Mouse (Mus musculus) embryo, embryonic 11.5 days (tissue): ENCODE results near the gene Rasgrp4.
A peak's percentile ranks its signal among the peaks of the same experiment; 100 is the strongest.
"Not testable (repeated sequence)": the region's sequence is repeated elsewhere in the genome, so short reads cannot be mapped to it uniquely, and the experiment has no call there.

Experiments
- DNase-seq: peaks from one replicate; pipeline ENCODE4 v3.0.0-alpha.2; 2012; ENCODE audit warnings: low read depth, low spot score

The Rasgrp4 gene

DNA sequence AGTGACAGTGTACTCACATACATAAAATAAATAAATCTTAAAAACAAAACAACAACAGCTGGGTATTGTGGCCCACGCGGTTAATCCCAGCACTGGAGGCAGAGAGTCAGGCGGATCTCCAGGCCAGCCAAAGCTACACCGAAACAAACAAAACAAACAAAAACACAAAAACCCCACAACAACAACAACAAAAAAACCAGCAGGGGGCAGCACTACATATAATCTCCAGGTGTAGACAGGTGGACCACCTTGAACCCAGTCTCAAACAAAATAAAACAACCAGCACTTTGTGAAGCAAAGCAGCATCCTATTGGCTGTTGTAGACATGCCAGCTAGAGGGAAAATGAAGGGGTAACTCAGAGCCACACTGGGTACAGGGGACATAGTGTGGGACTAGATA lies 43.5 kb downstream of the Rasgrp4 start:
- DNase-seq, result no peak

DNA sequence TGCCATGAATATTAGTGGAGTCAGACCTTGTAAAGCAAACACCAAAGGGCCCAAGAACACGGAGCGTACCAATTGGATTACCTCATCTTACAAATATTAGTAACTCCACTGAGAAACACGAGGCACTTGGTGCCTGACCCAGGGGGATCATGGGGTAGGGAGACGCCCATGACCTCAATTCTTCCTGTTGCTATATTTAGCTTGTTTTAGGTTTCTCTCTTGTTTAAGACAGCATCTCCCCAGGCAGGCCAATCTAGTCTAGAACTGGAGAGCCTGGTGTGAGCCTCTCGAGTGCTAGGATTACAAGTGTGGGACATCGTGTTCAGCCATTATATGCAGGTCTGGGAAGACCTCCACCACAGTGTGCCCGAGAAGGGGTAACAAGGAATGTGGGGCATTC lies 44.7 kb downstream of the Rasgrp4 start:
- no peak for DNase-seq

DNA sequence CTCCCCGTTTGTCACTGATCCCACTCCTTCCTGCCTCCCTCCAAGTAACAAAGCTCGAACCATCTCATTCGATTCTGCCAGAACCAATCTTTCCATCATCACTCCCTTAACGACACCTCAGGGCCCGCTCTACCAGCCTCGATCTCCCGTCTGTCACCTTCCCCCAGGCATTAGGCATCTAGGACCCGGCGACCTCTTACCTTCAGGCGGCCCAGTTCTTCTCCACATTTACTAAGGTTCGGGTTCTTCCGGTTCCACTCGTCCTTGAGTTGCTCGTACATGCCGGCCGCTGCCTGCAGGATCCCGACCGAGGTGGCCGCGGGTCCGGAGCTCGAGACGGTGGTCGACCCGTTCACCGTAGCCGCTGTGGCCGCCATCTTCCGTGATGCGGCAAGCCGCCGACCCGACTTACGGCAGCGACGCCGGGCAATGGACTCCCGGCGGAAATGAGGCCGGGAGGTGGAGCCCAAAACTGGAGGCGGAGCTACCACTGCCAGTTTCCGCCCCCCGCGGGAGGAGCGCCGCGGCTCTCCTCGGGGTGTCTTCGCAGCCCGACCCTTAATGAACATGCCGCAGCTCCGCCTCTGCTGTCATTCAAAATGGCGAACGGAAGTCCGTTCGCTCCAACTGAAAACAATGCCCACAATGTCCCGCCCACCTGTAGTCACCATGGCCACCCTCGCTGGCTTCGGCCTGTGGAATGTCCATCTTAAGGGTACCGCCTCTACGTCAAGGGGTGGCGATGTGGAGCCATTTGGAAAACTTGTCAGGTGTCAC lies 45.6 kb downstream of the Rasgrp4 start, which contains the start of gene Psmd8:
Gene Psmd8, minus strand, starts transcription at position 625 of the 777 bp plus-strand sequence.
- peak; percentile 96 for DNase-seq

DNA sequence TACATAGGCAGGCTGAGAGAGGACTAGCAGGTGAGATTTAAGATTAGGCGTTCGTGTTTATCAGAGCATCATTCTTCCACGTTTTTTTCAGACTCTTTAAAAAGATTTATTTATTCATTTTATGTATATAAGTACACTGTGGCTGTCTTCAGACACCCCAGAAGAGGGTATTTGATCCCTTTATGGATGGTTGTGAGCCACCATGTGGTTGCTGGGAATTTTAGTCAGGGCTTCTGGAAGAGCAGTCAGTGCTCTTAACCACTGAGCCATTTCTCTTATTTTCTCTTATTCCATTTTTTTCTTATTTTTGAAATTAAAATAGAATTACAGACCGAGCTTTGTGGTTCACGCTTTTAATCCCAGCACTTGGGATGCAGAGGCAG lies 46.2 kb downstream of the Rasgrp4 start:
- DNase-seq, result no peak

DNA sequence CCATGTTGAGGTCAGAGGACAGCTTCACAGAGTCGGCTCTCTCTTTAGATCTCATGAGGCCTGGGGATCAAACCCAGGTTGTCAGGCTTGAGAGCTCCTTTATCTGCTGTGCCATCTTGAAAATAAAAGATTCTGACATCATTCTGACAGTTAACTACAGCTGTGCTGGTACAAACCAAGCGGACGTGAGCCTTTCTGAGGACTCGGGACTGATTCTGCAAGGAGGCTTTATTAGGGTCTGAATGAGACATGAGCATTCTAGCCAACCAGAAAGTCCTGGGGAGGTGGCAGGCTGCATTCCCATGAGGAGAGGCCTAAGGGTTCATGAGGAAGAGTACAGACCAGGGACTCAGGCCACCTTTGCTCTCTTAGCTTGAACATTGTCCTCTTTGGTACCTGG lies 46.7 kb downstream of the Rasgrp4 start:
- not testable (repeated sequence) for DNase-seq

DNA sequence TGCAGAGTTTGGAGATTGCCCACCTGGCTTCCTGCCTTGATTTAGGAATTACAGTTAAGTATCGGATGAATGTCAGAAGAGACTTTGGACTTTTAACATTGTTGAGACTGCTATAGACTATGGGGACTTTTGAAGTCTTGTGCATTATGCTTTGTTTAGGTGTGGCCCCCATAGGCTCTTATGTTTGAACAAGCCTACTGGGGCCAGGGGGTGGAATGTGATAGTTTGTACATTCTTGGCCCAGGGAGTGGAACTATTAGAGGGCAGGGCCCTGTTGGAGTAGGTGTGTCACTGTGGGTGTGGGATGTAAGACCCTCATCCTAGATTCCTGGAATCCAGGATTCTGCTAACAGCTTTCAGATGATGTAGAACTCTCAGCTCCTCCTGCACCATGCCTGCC lies 59.6 kb downstream of the Rasgrp4 start:
- DNase-seq, result not testable (repeated sequence)

DNA sequence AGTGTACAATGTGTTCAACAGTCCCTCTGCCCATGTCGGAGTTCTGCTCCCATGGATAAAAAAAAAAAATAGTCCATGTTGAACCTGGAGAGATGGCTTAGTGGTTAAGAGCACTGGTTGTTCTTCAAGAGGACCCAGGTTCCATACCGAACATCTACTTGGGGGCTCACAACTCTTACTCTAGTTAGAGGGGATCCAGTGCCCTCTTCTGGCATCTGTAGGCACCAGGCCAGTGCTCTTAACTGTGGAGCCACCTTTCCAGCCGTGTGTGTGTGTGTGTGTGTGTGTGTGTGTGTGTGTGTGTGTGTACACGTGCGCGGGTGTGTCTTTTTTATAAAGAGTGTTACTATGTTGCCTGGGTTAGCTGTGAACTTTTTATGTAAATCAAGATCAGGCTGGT lies 67.9 kb downstream of the Rasgrp4 start:
- DNase-seq, result no peak
